Mouse (Mus musculus): ENCODE measurements at regions not wholly inside any gene's neighbourhood (a gene's known extent, or its start where the extent isn't known, plus 50 kb on each side); places are given as distances from the start of the nearest gene placed in this dataset.

GRCm38 (mm10) chr3:21530862-21531261, 545.6 kb upstream of the Tbl1xr1 start:
- Histone ChIP-seq H3K9ac (ENCODE audit: low read length) (no peak overlapping the region), H3K4me1 (replicated peaks; ENCODE audit: control insufficient read depth, insufficient read depth) (no peaks in the 10 kb centered on the region), H3K4me3 (ENCODE audit: low read depth, low read length) (no peak overlapping the region), H3K36me3 (ENCODE audit: control insufficient read depth, insufficient read depth, low read length) (no peaks in the 10 kb centered on the region), H3K27me3 (ENCODE audit: control insufficient read depth, insufficient read depth, low read length) (no peaks in the 10 kb centered on the region), H3K9me3 (ENCODE audit: control insufficient read depth, low read length) (no peaks in the 10 kb centered on the region), H3K27ac (replicated peaks) (no peak overlapping the region), H3K4me2 (replicated peaks; ENCODE audit: low read depth) (no peak overlapping the region)
- DNase-seq (ENCODE audit: low spot score) (no peak), ATAC-seq (ENCODE audit: low FRiP score, low TSS enrichment) (no peak)
- no peak for TF ChIP-seq EP300 (optimal IDR thresholded peaks at IDR 0.05)
- TF ChIP-seq CTCF (IDR thresholded peaks at IDR 0.05; ENCODE audit: low read depth), result no peak
- WGBS, result 30% methylated on average over 5 of the region's 5 CpGs

GRCm38 (mm10) chr3:21539138-21539537, 537.3 kb upstream of the Tbl1xr1 start:
- no peaks in the 10 kb centered on the region for H3K27me3 ChIP-seq (ENCODE audit: control insufficient read depth, insufficient read depth, low read length)
- no peak overlapping the region for H3K4me2 ChIP-seq (replicated peaks; ENCODE audit: low read depth)
- H3K36me3 ChIP-seq (ENCODE audit: control insufficient read depth, insufficient read depth, low read length), result no peaks in the 10 kb centered on the region
- no peak overlapping the region for H3K9ac ChIP-seq (ENCODE audit: low read length)
- no peak for TF ChIP-seq EP300 (optimal IDR thresholded peaks at IDR 0.05)
- TF ChIP-seq CTCF (IDR thresholded peaks at IDR 0.05; ENCODE audit: low read depth), result no peak
- ATAC-seq (ENCODE audit: low FRiP score, low TSS enrichment) (no peak), DNase-seq (ENCODE audit: low spot score) (no peak)
- H3K4me1 ChIP-seq (replicated peaks; ENCODE audit: control insufficient read depth, insufficient read depth), result no peaks in the 10 kb centered on the region
- H3K4me3 ChIP-seq (ENCODE audit: low read depth, low read length), result no peak overlapping the region
- H3K9me3 ChIP-seq (ENCODE audit: control insufficient read depth, low read length), result no peaks in the 10 kb centered on the region
- WGBS, result 77% methylated on average over 2 of the region's 2 CpGs
- no peak overlapping the region for H3K27ac ChIP-seq (replicated peaks)

- H3K27me3 ChIP-seq (ENCODE audit: control insufficient read depth, insufficient read depth, low read length), result no peaks in the 10 kb centered on the region
- no peak overlapping the region for H3K27ac ChIP-seq (replicated peaks)
- H3K36me3 ChIP-seq (ENCODE audit: control insufficient read depth, insufficient read depth, low read length), result no peaks in the 10 kb centered on the region
- DNase-seq (ENCODE audit: low spot score) (no peak), ATAC-seq (ENCODE audit: low FRiP score, low TSS enrichment) (no peak)
- no peak for TF ChIP-seq CTCF (IDR thresholded peaks at IDR 0.05; ENCODE audit: low read depth)
- no peak for TF ChIP-seq EP300 (optimal IDR thresholded peaks at IDR 0.05)
- H3K4me1 ChIP-seq (replicated peaks; ENCODE audit: control insufficient read depth, insufficient read depth), result no peaks in the 10 kb centered on the region
- no peak overlapping the region for H3K4me3 ChIP-seq (ENCODE audit: low read depth, low read length)
- H3K9me3 ChIP-seq (ENCODE audit: control insufficient read depth, low read length), result no peaks in the 10 kb centered on the region
- WGBS, result 34% methylated on average over 2 of the region's 2 CpGs
- H3K9ac ChIP-seq (ENCODE audit: low read length), result no peak overlapping the region
- no peak overlapping the region for H3K4me2 ChIP-seq (replicated peaks; ENCODE audit: low read depth)
Observed at GRCm38 (mm10) chr3:21544456-21544855, 532.0 kb upstream of the Tbl1xr1 start.

DNA sequence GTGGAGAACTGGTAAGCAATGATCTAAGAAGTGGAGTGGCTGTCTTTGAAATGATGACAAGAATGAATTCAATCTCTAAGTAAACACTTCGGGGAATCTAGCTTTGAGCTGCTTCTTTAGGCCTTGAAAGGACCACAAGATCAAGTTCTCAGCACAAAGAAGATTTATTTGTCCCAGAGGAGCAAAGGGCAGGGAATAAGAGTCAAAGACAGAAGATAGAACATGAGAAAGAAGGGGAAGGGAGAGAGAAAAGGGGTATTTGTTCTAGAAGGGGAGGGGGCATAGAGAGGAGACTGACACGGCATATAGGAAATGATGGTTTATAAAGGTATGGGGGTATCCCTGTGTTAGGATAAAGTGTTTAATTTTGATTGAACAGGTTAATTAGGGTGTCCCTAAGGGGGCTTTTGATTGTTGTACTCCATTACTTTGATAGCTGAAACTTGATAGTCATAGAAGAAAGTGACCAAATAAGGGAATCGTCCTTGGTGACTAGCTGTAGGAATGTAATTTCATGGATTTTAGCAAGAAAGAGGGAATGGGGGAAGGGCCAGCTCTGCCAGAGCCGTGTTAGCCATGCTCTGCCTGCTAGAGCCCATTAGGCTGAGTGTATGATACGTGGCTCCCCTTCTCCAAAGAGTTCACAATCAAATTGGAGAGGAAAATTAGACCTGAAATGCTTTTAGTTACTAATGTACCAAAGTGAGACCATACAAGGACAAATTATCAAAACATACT, 531.1 kb upstream of the Tbl1xr1 start:
- no peak for TF ChIP-seq CTCF (IDR thresholded peaks at IDR 0.05; ENCODE audit: low read depth)
- no peak for TF ChIP-seq EP300 (optimal IDR thresholded peaks at IDR 0.05)
- Histone ChIP-seq H3K4me1 (replicated peaks; ENCODE audit: control insufficient read depth, insufficient read depth) (no peaks in the 10 kb centered on the region), H3K36me3 (ENCODE audit: control insufficient read depth, insufficient read depth, low read length) (no peaks in the 10 kb centered on the region), H3K9ac (ENCODE audit: low read length) (no peak overlapping the region), H3K4me3 (ENCODE audit: low read depth, low read length) (no peak overlapping the region), H3K27ac (replicated peaks) (no peak overlapping the region; the same call in 1 of the 2 replicates), H3K4me2 (replicated peaks; ENCODE audit: low read depth) (no peak overlapping the region), H3K27me3 (ENCODE audit: control insufficient read depth, insufficient read depth, low read length) (no peaks in the 10 kb centered on the region), H3K9me3 (ENCODE audit: control insufficient read depth, low read length) (no peaks in the 10 kb centered on the region)
- WGBS, result 43% methylated on average over 5 of the region's 5 CpGs
- ATAC-seq (ENCODE audit: low FRiP score, low TSS enrichment) (no peak), DNase-seq (ENCODE audit: low spot score) (no peak)

DNA sequence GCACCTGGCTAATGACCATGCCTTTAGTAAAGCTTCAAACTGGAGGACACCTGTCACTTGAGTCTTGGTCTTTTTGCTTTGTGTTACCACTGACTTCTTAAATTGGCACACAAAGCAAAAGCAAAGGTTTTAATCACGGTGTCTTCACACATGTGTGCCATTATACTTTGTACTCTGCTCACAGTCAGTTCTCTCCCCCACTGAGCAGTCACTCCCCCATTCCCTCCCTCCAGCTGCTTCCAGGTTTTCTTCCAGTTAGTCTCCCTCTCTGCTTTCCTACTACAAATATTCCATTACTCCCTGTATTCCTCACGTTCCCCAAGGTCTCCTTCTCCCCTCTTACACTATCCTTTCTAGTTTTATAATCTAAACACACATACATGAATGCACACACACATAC, 530.0 kb upstream of the Tbl1xr1 start:
- DNase-seq (ENCODE audit: low spot score) (no peak), ATAC-seq (ENCODE audit: low FRiP score, low TSS enrichment) (no peak)
- Histone ChIP-seq H3K4me1 (replicated peaks; ENCODE audit: control insufficient read depth, insufficient read depth) (no peaks in the 10 kb centered on the region), H3K9ac (ENCODE audit: low read length) (no peak overlapping the region), H3K4me3 (ENCODE audit: low read depth, low read length) (no peak overlapping the region), H3K9me3 (ENCODE audit: control insufficient read depth, low read length) (no peaks in the 10 kb centered on the region), H3K36me3 (ENCODE audit: control insufficient read depth, insufficient read depth, low read length) (no peaks in the 10 kb centered on the region), H3K27ac (replicated peaks) (no peak overlapping the region), H3K27me3 (ENCODE audit: control insufficient read depth, insufficient read depth, low read length) (no peaks in the 10 kb centered on the region), H3K4me2 (replicated peaks; ENCODE audit: low read depth) (no peak overlapping the region)
- TF ChIP-seq EP300 (optimal IDR thresholded peaks at IDR 0.05) (no peak), CTCF (IDR thresholded peaks at IDR 0.05; ENCODE audit: low read depth) (no peak)
- 56% methylated on average over 2 of the region's 2 CpGs for WGBS

DNA sequence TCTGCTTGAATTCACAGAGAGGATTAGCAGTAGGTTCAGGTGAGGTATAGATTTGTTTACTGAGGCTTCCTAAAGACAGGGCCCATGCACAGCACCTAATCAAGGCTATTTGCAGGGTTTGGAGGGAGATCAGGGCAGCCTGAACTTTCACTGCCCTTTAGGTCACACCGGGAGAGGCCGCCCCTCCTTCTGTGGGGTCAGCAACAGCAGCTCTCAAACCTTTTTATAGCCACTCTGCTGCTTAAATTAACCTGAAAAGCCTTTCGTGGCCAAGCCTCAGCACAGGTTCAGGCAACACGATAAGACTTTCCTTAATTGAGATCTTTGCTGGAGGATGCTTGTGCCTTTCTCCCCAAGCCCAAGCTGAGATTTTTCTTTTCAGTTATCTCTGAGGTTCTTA, 526.8 kb upstream of the Tbl1xr1 start:
- H3K27me3 ChIP-seq (ENCODE audit: control insufficient read depth, insufficient read depth, low read length), result no peaks in the 10 kb centered on the region
- no peaks in the 10 kb centered on the region for H3K4me1 ChIP-seq (replicated peaks; ENCODE audit: control insufficient read depth, insufficient read depth)
- TF ChIP-seq EP300 (optimal IDR thresholded peaks at IDR 0.05), result no peak
- no peak for TF ChIP-seq CTCF (IDR thresholded peaks at IDR 0.05; ENCODE audit: low read depth)
- DNase-seq (ENCODE audit: low spot score) (no peak), ATAC-seq (ENCODE audit: low FRiP score, low TSS enrichment) (no peak)
- H3K4me3 ChIP-seq (ENCODE audit: low read depth, low read length), result no peak overlapping the region
- H3K9me3 ChIP-seq (ENCODE audit: control insufficient read depth, low read length), result no peaks in the 10 kb centered on the region
- no peaks in the 10 kb centered on the region for H3K36me3 ChIP-seq (ENCODE audit: control insufficient read depth, insufficient read depth, low read length)
- 35% methylated on average over 4 of the region's 4 CpGs for WGBS
- H3K9ac ChIP-seq (ENCODE audit: low read length), result no peak overlapping the region
- H3K4me2 ChIP-seq (replicated peaks; ENCODE audit: low read depth), result no peak overlapping the region
- H3K27ac ChIP-seq (replicated peaks), result no peak overlapping the region
